Mouse (Mus musculus) MEL (cell line): ENCODE measurements around the gene Srsf10. TPM values are rescaled to one million over a fixed set of nuclear protein-coding genes. Genes with fewer than 3 reads are reported as not detected.
A peak's percentile ranks its signal among the peaks of the same experiment; 100 is the strongest.

Source experiments
- DNase-seq: peaks from one replicate; pipeline ENCODE4 v3.0.0; 2011; ENCODE audit warnings: low read depth, low spot score
- H3K27ac ChIP-seq: 2 replicates; pipeline ENCODE4 v1.5.1; 2012; ENCODE audit warnings: low read depth, mild to moderate bottlenecking, control low read depth, low read length, moderate library complexity; ENCODE audit not compliant: control insufficient read depth
- H3K27me3 ChIP-seq, 2 experiments: fragments of 150-350 bp in 1 of 2; sonication (generic) in 1 of 2; 2 replicates each; pipeline ENCODE4 v1.6.1; 2012; ENCODE audit warnings: low read length in 2 of 2, mild to moderate bottlenecking in 2 of 2, improper control_type of control experiment in 1 of 2, moderate library complexity in 1 of 2; ENCODE audit not compliant: insufficient read depth in 2 of 2, control insufficient read depth in 1 of 2
- H3K36me3 ChIP-seq, 2 experiments: 2 replicates each; pipeline ENCODE4 v1.6.1; 2012 to 2014; ENCODE audit warnings: low read length in 2 of 2, improper control_type of control experiment in 1 of 2, inconsistent platforms in 1 of 2, mild to moderate bottlenecking in 1 of 2; ENCODE audit not compliant: insufficient read depth in 2 of 2, control insufficient read depth in 1 of 2
- H3K4me1 ChIP-seq, 2 experiments: fragments of 150-350 bp in 1 of 2; sonication (generic) in 1 of 2; 2 replicates each; pipeline ENCODE4 v1.6.1; 2012; ENCODE audit warnings: low read length in 2 of 2, improper control_type of control experiment in 1 of 2, mild to moderate bottlenecking in 1 of 2; ENCODE audit not compliant: insufficient read depth in 2 of 2, control insufficient read depth in 1 of 2
- H3K4me3 ChIP-seq, 2 experiments: fragments of 150-350 bp in 1 of 2; sonication (generic) in 1 of 2; 2 replicates each; pipeline ENCODE4 v1.5.1; 2012; ENCODE audit warnings: low read depth in 2 of 2, low read length in 2 of 2, mild to moderate bottlenecking in 2 of 2, moderate library complexity in 2 of 2, control low read depth in 1 of 2, improper control_type of control experiment in 1 of 2; ENCODE audit not compliant: control insufficient read depth in 1 of 2, insufficient read depth in 1 of 2
- H3K79me2 ChIP-seq: 2 replicates; pipeline ENCODE4 v1.6.1; 2012; ENCODE audit warnings: mild to moderate bottlenecking, low read length, moderate library complexity; ENCODE audit not compliant: control insufficient read depth, poor library complexity, insufficient read depth
- H3K9ac ChIP-seq: 2 replicates; pipeline ENCODE4 v1.6.1; 2012; ENCODE audit warnings: low read depth, mild to moderate bottlenecking, control low read depth, low read length, moderate library complexity; ENCODE audit not compliant: control insufficient read depth, poor library complexity, severe bottlenecking
- H3K9me3 ChIP-seq: fragments of 150-350 bp; sonication (generic); replicated peaks from 2 replicates; pipeline ENCODE4 v1.6.1; 2012; ENCODE audit warnings: mild to moderate bottlenecking, low read length, improper control_type of control experiment, moderate library complexity; ENCODE audit not compliant: insufficient read depth
- BHLHE40 ChIP-seq: IDR thresholded peaks from 2 replicates; pipeline ENCODE4 v1.6.1; 2012; ENCODE audit warnings: low read depth, mild to moderate bottlenecking, inconsistent platforms, low read length, improper control_type of control experiment, borderline replicate concordance
- CHD1 ChIP-seq: IDR thresholded peaks from 2 replicates; pipeline ENCODE4 v1.6.1; 2012; ENCODE audit warnings: low read depth, mild to moderate bottlenecking, inconsistent platforms, low read length, improper control_type of control experiment
- CHD2 ChIP-seq: IDR thresholded peaks from 2 replicates; pipeline ENCODE4 v1.6.1; 2011; ENCODE audit warnings: low read length, improper control_type of control experiment
- CTCF ChIP-seq, 3 experiments: IDR thresholded peaks in 2 of 3; conservative IDR thresholded peaks in 1 of 3; 2 replicates each; pipeline ENCODE4 v1.5.1; 2011 to 2012; ENCODE audit warnings: low read length in 3 of 3, low read depth in 2 of 3, mild to moderate bottlenecking in 2 of 3, improper control_type of control experiment in 1 of 3, inconsistent platforms in 1 of 3, mixed read lengths in 1 of 3, moderate library complexity in 1 of 3; ENCODE audit not compliant: control insufficient read depth in 1 of 3, insufficient read depth in 1 of 3, poor library complexity in 1 of 3, severe bottlenecking in 1 of 3
- ELF1 ChIP-seq: IDR thresholded peaks from 2 replicates; pipeline ENCODE4 v1.6.1; 2014; ENCODE audit warnings: low read depth, mild to moderate bottlenecking, inconsistent platforms, low read length, improper control_type of control experiment, moderate library complexity
- ETS1 ChIP-seq: IDR thresholded peaks from 2 replicates; pipeline ENCODE4 v1.6.1; 2012; ENCODE audit warnings: low read depth, mild to moderate bottlenecking, inconsistent platforms, low read length, improper control_type of control experiment, moderate library complexity
- GABPA ChIP-seq: IDR thresholded peaks from 2 replicates; pipeline ENCODE4 v1.6.1; 2012; ENCODE audit warnings: low read depth, mild to moderate bottlenecking, inconsistent platforms, low read length, improper control_type of control experiment, moderate library complexity
- GATA1 ChIP-seq: IDR thresholded peaks from 2 replicates; pipeline ENCODE4 v1.6.1; 2011; ENCODE audit warnings: low read depth, low read length, improper control_type of control experiment
- HCFC1 ChIP-seq: IDR thresholded peaks from 2 replicates; pipeline ENCODE4 v1.6.1; 2012; ENCODE audit warnings: low read depth, mild to moderate bottlenecking, inconsistent platforms, low read length, improper control_type of control experiment, moderate library complexity
- JUND ChIP-seq: IDR thresholded peaks from 2 replicates; pipeline ENCODE4 v1.6.1; 2011; ENCODE audit warnings: low read depth, mild to moderate bottlenecking, improper control_type of control experiment, low read length
- KAT2A ChIP-seq: conservative IDR thresholded peaks from 2 replicates; pipeline ENCODE4 v1.6.1; 2012; ENCODE audit warnings: low read depth, low read length, improper control_type of control experiment, inconsistent platforms
- MAFK ChIP-seq: IDR thresholded peaks from 2 replicates; pipeline ENCODE4 v1.6.1; 2011; ENCODE audit warnings: low read depth, mild to moderate bottlenecking, low read length, improper control_type of control experiment, borderline replicate concordance
- MAX ChIP-seq: IDR thresholded peaks from 2 replicates; pipeline ENCODE4 v1.6.1; 2011; ENCODE audit warnings: low read length, improper control_type of control experiment
- MAZ ChIP-seq: IDR thresholded peaks from 2 replicates; pipeline ENCODE4 v1.6.1; 2012; ENCODE audit warnings: low read depth, mild to moderate bottlenecking, inconsistent platforms, low read length, improper control_type of control experiment
- MEF2A ChIP-seq: IDR thresholded peaks from 2 replicates; pipeline ENCODE4 v1.6.1; 2014; ENCODE audit warnings: low read depth, mild to moderate bottlenecking, inconsistent platforms, low read length, improper control_type of control experiment; ENCODE audit not compliant: poor library complexity, insufficient replicate concordance, severe bottlenecking; ENCODE audit errors: extremely low read depth
- MXI1 ChIP-seq: IDR thresholded peaks from 2 replicates; pipeline ENCODE4 v1.6.1; 2011; ENCODE audit warnings: mild to moderate bottlenecking, low read depth, low read length, improper control_type of control experiment
- MYB ChIP-seq: IDR thresholded peaks from 2 replicates; pipeline ENCODE4 v1.6.1; 2011; ENCODE audit warnings: mild to moderate bottlenecking, low read depth, low read length, improper control_type of control experiment
- MYC ChIP-seq: IDR thresholded peaks from 2 replicates; pipeline ENCODE4 v1.6.1; 2011; ENCODE audit warnings: low read depth, mild to moderate bottlenecking, low read length, improper control_type of control experiment, moderate library complexity
- NRF1 ChIP-seq: IDR thresholded peaks from 2 replicates; pipeline ENCODE4 v1.6.1; 2014; ENCODE audit warnings: low read depth, mild to moderate bottlenecking, inconsistent platforms, low read length, improper control_type of control experiment, moderate library complexity; ENCODE audit not compliant: poor library complexity, insufficient read depth, severe bottlenecking
- POLR2A ChIP-seq, 2 experiments: IDR thresholded peaks; 2 replicates each; pipeline ENCODE4 v1.6.1; 2011 to 2012; ENCODE audit warnings: low read length in 2 of 2, mild to moderate bottlenecking in 2 of 2, control low read depth in 1 of 2, improper control_type of control experiment in 1 of 2, low read depth in 1 of 2, moderate library complexity in 1 of 2; ENCODE audit not compliant: control insufficient read depth in 1 of 2, insufficient read depth in 1 of 2, poor library complexity in 1 of 2
- POLR2AphosphoS2 ChIP-seq: IDR thresholded peaks from 2 replicates; pipeline ENCODE4 v1.6.1; 2011; ENCODE audit warnings: low read length, improper control_type of control experiment
- POLR2AphosphoS5 ChIP-seq: IDR thresholded peaks from 2 replicates; pipeline ENCODE4 v1.6.1; 2012; ENCODE audit warnings: low read depth, borderline replicate concordance, mild to moderate bottlenecking, inconsistent platforms, low read length, moderate library complexity, mixed read lengths
- RAD21 ChIP-seq: IDR thresholded peaks from 2 replicates; pipeline ENCODE4 v1.6.1; 2011; ENCODE audit warnings: mild to moderate bottlenecking, low read depth, low read length, improper control_type of control experiment
- RCOR1 ChIP-seq: IDR thresholded peaks from 2 replicates; pipeline ENCODE4 v1.6.1; 2012; ENCODE audit warnings: low read depth, mild to moderate bottlenecking, inconsistent platforms, low read length, improper control_type of control experiment
- SIN3A ChIP-seq: IDR thresholded peaks from 2 replicates; pipeline ENCODE4 v1.6.1; 2012; ENCODE audit warnings: low read length, improper control_type of control experiment, inconsistent platforms
- TAL1 ChIP-seq: IDR thresholded peaks from 2 replicates; pipeline ENCODE4 v1.6.1; 2012; ENCODE audit warnings: mild to moderate bottlenecking, inconsistent platforms, low read length, moderate library complexity, mixed read lengths
- TBP ChIP-seq: IDR thresholded peaks from 2 replicates; pipeline ENCODE4 v1.8.0; 2011; ENCODE audit warnings: low read depth, low read length, improper control_type of control experiment
- TCF12 ChIP-seq: IDR thresholded peaks from 2 replicates; pipeline ENCODE4 v1.6.1; 2014; ENCODE audit warnings: low read depth, mild to moderate bottlenecking, inconsistent platforms, low read length, improper control_type of control experiment, moderate library complexity
- UBTF ChIP-seq: IDR thresholded peaks from 2 replicates; pipeline ENCODE4 v1.6.1; 2012; ENCODE audit warnings: low read depth, mild to moderate bottlenecking, inconsistent platforms, low read length, improper control_type of control experiment, moderate library complexity, borderline replicate concordance; ENCODE audit not compliant: insufficient read depth
- USF1 ChIP-seq: IDR thresholded peaks from 2 replicates; pipeline ENCODE4 v1.6.1; 2014; ENCODE audit warnings: low read depth, mild to moderate bottlenecking, inconsistent platforms, low read length, improper control_type of control experiment, moderate library complexity
- USF2 ChIP-seq, 2 experiments: IDR thresholded peaks; 2 replicates each; pipeline ENCODE4 v1.6.1; 2011 to 2012; ENCODE audit warnings: improper control_type of control experiment in 2 of 2, low read length in 2 of 2, borderline replicate concordance in 1 of 2, inconsistent platforms in 1 of 2, low read depth in 1 of 2, mild to moderate bottlenecking in 1 of 2; ENCODE audit not compliant: insufficient read depth in 1 of 2
- ZC3H11A ChIP-seq: IDR thresholded peaks from 2 replicates; pipeline ENCODE4 v1.6.1; 2012; ENCODE audit warnings: low read depth, mild to moderate bottlenecking, inconsistent platforms, low read length, improper control_type of control experiment
- ZKSCAN1 ChIP-seq: IDR thresholded peaks from 2 replicates; pipeline ENCODE4 v1.6.1; 2012; ENCODE audit warnings: low read depth, mild to moderate bottlenecking, inconsistent platforms, low read length, improper control_type of control experiment, moderate library complexity
- ZMIZ1 ChIP-seq: IDR thresholded peaks from 2 replicates; pipeline ENCODE4 v1.6.1; 2012; ENCODE audit warnings: low read depth, mild to moderate bottlenecking, inconsistent platforms, low read length, improper control_type of control experiment, moderate library complexity
- ZNF384 ChIP-seq: IDR thresholded peaks from 2 replicates; pipeline ENCODE4 v1.6.1; 2012; ENCODE audit warnings: low read depth, mild to moderate bottlenecking, inconsistent platforms, low read length, improper control_type of control experiment
- polyA plus RNA-seq, 2 experiments: library from polyadenylated mRNA; stranded (reverse) in 1 of 2; unstranded in 1 of 2; fragments of >175 nt in 1 of 2; fragments of >200 nt in 1 of 2; gene quantifications; 2 replicates each; pipeline versions ENCODE4 v1.2.1 to v1.2.4; 2012; ENCODE audit warnings: low replicate concordance in 2 of 2, low read depth in 1 of 2; ENCODE audit not compliant: insufficient read length in 2 of 2, insufficient read depth in 1 of 2, missing spikeins in 1 of 2
- total RNA-seq: library from RNA; depleted of rRNA; stranded (reverse); fragments of 300-350 nt; gene quantifications from 2 replicates; pipeline ENCODE4 v1.2.3, GENCODE M21; 2012

Gene Srsf10
- total and polyA plus RNA-seq, 3 experiments = 142 to 361 (median 222) TPM

DNA sequence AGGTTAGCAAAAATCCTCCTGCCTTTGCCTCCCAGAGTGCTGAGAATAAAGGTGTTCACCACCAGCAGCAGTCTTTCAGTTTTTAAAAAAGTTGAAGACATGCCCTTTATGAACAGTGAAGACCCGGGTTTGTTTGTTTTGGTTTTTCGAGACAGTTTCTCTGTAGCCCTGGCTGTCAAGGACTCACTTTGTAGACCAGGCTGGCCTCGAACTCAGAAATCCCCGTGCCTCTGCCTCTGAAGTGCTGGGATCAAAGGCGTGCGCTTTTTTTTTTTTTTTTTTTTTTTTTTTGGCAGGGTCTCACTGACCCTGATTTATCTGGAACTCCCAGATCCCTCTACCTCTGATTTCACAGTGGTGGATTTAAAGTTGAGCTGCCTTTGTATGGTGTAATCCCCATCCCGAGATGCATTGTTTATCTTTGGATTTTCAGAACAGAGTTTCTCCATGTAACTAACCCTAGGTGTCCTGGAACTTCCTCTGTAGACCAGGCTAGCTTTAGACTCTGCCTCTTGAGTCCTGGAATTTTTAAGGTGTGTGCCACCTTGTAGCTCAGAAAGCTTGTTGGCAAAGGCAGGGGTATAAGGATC is 2.1 kb downstream of the Srsf10 start:
- Histone ChIP-seq H3K9me3 (no peaks in the 10 kb centered on the region), H3K27ac (no peak overlapping the region), H3K79me2 (peaks cover 55% of the 10 kb centered on the region), H3K9ac (peak overlapping the region; percentile 99), H3K4me3 (peak overlapping the region; percentile 94 to 99), H3K36me3 (peaks cover 28 to 40% of the 10 kb centered on the region in 2 experiments), H3K4me1 (peaks cover 5 to 18% of the 10 kb centered on the region in 2 experiments), H3K27me3 (no peaks in the 10 kb centered on the region)
- TF ChIP-seq CHD1 = 0 out of 2 replicates have a peak, but pooled peaks have one; percentile 77
- no peak for TF ChIP-seq USF1
- TF ChIP-seq MAFK = no peak
- no peak for TF ChIP-seq CHD2
- TF ChIP-seq MYB = no peak
- no peak for TF ChIP-seq RAD21
- no peak for TF ChIP-seq POLR2AphosphoS2
- no peak for TF ChIP-seq TBP
- TF ChIP-seq MEF2A = no peak
- no peak for TF ChIP-seq ELF1
- no peak for TF ChIP-seq RCOR1
- no peak for TF ChIP-seq MAX
- no peak for TF ChIP-seq HCFC1
- no peak for TF ChIP-seq TCF12
- TF ChIP-seq TAL1 = no peak
- TF ChIP-seq MXI1 = peak; percentile 31; the same call in 1 of the 2 replicates
- TF ChIP-seq ZMIZ1 = no peak
- no peak for TF ChIP-seq MAZ
- no peak for TF ChIP-seq CTCF (IDR thresholded peaks at IDR 0.05 in 2 of 3, conservative IDR thresholded peaks at IDR 0.05 in 1 of 3; ENCODE audit: control insufficient read depth in 1 of 3, insufficient read depth in 1 of 3, low read depth in 2 of 3, low read length in 3 of 3, poor library complexity in 1 of 3, severe bottlenecking in 1 of 3)
- TF ChIP-seq KAT2A = no peak
- no peak for TF ChIP-seq JUND
- no peak for TF ChIP-seq ZKSCAN1
- no peak for TF ChIP-seq MYC
- TF ChIP-seq BHLHE40 = no peak
- no peak for TF ChIP-seq POLR2A (IDR thresholded peaks at IDR 0.05; ENCODE audit: control insufficient read depth in 1 of 2, insufficient read depth in 1 of 2, low read depth in 1 of 2, low read length in 2 of 2, poor library complexity in 1 of 2)
- TF ChIP-seq POLR2AphosphoS5 = no peak
- no peak for TF ChIP-seq ZC3H11A
- TF ChIP-seq NRF1 = no peak
- no peak for TF ChIP-seq UBTF
- peak; percentile 40; the same call in 1 of the 2 replicates for TF ChIP-seq SIN3A
- no peak for TF ChIP-seq GATA1
- peak; percentile 89 for TF ChIP-seq ZNF384
- no peak for TF ChIP-seq ETS1
- no peak for TF ChIP-seq GABPA
- TF ChIP-seq USF2 (IDR thresholded peaks at IDR 0.05; ENCODE audit: borderline replicate concordance in 1 of 2, insufficient read depth in 1 of 2, low read depth in 1 of 2, low read length in 2 of 2) = no peak
- peak; percentile 32 for DNase-seq
